Mouse (Mus musculus): Measurements from ENCODE around the gene Ferd3l.

DNA sequence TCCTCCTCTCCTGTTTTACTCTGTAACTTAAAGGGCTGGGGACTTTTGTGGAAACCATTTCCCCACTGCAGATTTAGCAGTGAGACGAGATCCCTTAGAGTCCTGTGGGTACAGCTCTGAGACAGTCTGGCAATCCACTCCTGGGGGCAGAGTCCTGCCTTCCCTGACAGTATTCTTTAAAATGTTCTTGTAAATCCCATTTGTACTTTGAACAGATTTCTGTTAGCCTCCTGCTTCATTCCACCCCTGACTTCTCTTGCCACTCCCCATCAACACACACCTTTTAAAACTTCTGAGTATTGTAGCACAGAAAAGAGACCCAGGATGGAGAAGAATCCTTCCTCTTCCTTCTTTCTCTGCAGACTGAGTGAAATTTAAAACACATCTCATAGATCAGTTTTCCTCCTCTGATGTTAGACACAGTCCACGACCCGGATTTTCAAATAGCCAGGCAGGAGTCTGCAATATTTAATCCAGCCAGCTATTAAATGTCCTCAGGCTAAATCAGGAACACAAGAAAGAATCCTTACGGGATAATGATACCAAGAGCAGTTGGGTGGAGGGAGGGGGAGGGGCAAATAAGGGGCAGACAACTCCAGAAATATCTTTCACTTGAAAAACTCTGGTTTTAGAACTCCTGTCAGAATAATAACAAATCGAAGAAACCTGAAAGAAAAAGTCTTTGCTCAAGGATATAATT lies 37.6 kb downstream of the Ferd3l start:
- TF ChIP-seq EP300 (IDR thresholded peaks at IDR 0.05; ENCODE audit: insufficient read depth, low read depth, low read length), result no peak
- TF ChIP-seq CTCF (IDR thresholded peaks at IDR 0.05; ENCODE audit: low read depth, low read length), result no peak
- no peak for TF ChIP-seq POLR2A (IDR thresholded peaks at IDR 0.05; ENCODE audit: insufficient read depth, low read length)
